Mouse (Mus musculus) effector memory CD4-positive, alpha-beta T cell, adult 7 months (primary cell): Measurements from ENCODE around the gene Irf5. TPM values are rescaled to one million over a fixed set of nuclear protein-coding genes. Genes with fewer than 3 reads are reported as not detected.

Experiments used
- polyA plus RNA-seq: library from polyadenylated mRNA; unstranded; fragments of 100-300 nt; shearing (Covaris generic); gene quantifications from one replicate; pipeline ENCODE4 v1.2.1, GENCODE M21; 2017

The Irf5 gene
- 27.2 TPM for polyA plus RNA-seq

DNA sequence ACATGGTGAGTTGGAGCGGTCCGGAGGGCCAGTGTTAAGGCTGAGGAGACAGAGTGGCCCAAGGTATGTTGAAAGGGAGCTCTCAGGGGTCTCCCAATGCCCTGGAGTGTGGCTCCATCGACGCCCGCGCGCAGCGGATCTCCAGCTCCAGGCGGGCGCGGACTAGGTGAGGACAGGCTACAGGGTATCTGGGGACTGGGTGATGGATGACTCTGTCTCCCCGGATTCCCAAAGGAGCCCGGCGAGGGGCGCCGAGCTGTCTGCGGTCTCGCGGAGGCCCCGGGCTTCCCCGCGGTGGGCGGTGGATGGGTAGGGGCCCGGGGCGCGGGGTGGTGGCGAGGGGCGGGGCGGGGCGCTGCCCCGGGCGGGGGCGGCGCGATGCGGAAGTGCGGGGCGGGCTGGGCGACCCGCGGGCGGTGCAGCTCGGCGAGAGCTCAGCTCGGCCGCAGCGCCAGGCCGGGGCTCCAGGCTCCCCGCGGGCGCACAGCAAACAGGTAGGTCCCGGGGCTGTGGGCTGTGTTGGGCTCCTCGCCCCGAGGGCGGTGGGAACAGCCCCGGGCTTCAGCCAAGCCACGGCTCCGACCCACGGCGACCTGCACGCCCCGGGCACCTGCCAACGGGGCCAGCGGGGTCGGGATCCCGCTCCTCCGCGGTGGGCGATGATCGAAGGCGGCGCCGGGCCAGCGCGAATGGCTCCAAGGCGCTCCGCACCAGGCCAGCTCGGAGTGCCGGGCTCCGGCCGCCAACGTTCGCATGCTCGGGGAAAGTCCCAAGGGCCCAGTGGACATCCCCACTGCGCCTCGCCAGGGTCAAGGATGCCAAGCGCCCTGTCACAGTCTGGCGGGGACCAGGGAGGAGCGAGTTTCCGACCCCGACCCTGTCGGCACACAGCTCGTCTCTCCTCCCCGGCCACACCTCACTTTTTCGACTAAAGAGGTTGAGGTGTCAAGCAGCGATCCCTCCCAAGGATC is at the start of gene Irf5:
Gene Irf5 (plus strand): TSS at position 345 of the 971 bp plus-strand sequence.

DNA sequence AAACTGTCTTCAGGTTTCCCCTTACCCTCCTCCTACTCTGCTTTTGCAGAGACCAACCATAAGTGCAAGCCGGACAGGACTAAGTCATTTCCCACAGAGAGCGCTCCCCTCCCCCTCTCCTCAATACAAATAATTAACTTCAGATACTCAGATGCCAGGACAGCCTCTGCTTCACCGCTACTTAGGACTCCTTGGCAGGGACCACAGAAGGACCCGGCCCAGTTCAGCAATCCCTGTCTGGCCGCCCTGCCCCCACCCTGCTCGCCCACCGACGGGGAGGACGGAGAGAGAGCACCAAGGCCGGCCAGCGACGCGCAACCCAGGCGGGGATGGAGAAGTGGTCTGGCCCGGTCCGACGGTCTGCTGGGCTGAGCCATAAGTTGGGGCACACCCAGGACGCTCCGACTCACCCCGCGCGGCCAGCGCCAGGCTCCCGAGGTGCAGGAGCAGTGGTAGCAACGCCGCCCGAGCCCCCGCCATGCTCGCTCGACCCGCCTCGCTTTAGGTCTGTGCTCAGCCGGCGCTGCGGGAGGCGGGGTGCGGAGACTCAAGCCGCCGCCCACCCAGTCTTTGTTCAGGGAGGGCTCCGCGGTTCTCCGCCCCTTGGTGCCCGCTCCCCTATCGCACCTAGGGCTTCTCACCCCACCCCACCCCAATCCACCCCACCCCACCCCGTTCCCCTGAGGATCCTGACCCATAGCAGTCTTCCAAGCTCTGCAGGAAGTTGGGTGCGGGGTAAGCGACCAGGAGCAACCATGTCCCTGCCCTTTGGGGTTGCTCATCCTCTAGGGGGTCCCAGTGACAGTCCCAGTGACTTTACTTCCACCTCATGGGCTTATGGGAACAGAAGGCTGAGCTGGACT is 18.7 kb upstream of the Irf5 start, which contains the start of gene Kcp:
Gene Kcp (minus strand): TSS at position 506 of the 863 bp plus-strand sequence.

Other genes with a start within 250 kb of the Irf5 start
- gene Fam71f2, start 247.0 kb upstream of the Irf5 start, polyA plus RNA-seq: 0.52 TPM
- not detected for gene Fam71f1, start 207.5 kb upstream of the Irf5 start, polyA plus RNA-seq
- gene Calu, start 178.6 kb upstream of the Irf5 start, polyA plus RNA-seq: 76.9 TPM
- gene Opn1sw, start 138.2 kb upstream of the Irf5 start, polyA plus RNA-seq: not detected
- 1.9 TPM for gene Ccdc136, start 130.3 kb upstream of the Irf5 start, polyA plus RNA-seq
- gene Flnc, start 93.4 kb upstream of the Irf5 start, polyA plus RNA-seq: 0.10 TPM
- 295 TPM for gene Atp6v1f, start 58.9 kb upstream of the Irf5 start, polyA plus RNA-seq
- gene Atp6v1fnb, start 55.2 kb upstream of the Irf5 start, polyA plus RNA-seq: not detected
- 0.72 TPM for gene Kcp, start 18.7 kb upstream of the Irf5 start, polyA plus RNA-seq
- gene Tnpo3, start 83.3 kb downstream of the Irf5 start, polyA plus RNA-seq: 96.7 TPM
- gene Tspan33, start 167.6 kb downstream of the Irf5 start, polyA plus RNA-seq: 0.13 TPM
- not detected for gene Smo, start 208.9 kb downstream of the Irf5 start, polyA plus RNA-seq
- gene Ahcyl2, start 241.4 kb downstream of the Irf5 start, polyA plus RNA-seq: 87.5 TPM